Mouse (Mus musculus) G1E-ER4 (cell line): ENCODE results near the gene Echdc3. TPM values are rescaled to one million over a fixed set of nuclear protein-coding genes. Genes with fewer than 3 reads are reported as not detected.

Experiments
- GATA1 ChIP-seq: IDR thresholded peaks from one replicate; pipeline ENCODE4 v1.8.0; 2012; ENCODE audit warnings: low read length, inconsistent platforms
- polyA plus RNA-seq: library from polyadenylated mRNA; stranded (reverse); fragments of >175 nt; gene quantifications from 2 replicates; pipeline ENCODE4 v1.2.3, GENCODE M21; 2012

Gene Echdc3
- not detected in 2 replicates for polyA plus RNA-seq

GRCm38 (mm10) chr2:6212724-6213511, at the start of gene Echdc3:
Echdc3 (minus strand) TSS chr2:6213033.
- TF ChIP-seq GATA1: no peak

DNA sequence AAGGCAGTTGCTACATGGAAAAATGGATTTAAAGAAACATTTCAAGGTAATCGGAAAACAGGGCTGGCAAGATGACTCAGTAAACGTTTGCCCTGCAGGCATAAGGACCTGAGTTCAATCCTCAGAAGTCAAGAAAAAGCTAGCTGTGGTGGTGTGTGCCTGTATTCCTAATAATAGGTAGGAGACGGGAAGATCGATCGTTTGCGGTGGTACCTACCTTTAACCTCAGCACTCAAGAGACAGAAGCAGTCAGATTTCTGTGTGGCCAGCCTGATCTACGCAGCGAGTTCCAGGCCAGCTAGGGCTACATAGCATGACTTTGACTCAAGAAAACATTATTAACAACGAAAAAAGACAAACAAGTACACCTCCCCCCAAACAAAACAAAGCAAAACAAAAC, 48.9 kb upstream of the Echdc3 start:
- TF ChIP-seq GATA1: no peak

- TF ChIP-seq GATA1: no peak
Measured at GRCm38 (mm10) chr2:6261201-6261672, 48.4 kb upstream of the Echdc3 start.

DNA sequence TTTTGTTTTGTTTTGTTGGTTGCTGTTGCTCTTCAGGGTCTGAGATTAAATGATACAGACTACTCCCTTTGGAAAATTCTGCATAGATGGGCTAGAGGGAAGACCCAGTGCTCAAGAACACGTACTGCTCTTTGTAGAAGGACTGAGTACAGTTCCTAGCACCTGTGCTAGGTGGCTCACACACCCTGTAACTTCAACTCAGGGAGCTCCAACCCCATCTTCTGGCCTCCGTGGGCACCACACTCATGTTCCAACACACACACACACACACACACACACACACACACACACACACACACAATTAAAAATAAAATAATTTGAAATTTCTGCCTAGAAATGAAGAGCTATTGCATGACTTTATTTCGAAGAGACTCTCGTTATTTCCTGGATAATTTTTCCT, 47.8 kb upstream of the Echdc3 start:
- no peak for TF ChIP-seq GATA1

GRCm38 (mm10) chr2:6259182-6259581, 46.3 kb upstream of the Echdc3 start:
- no peak for TF ChIP-seq GATA1

GRCm38 (mm10) chr2:6258026-6258425, 45.2 kb upstream of the Echdc3 start:
- TF ChIP-seq GATA1: no peak

DNA sequence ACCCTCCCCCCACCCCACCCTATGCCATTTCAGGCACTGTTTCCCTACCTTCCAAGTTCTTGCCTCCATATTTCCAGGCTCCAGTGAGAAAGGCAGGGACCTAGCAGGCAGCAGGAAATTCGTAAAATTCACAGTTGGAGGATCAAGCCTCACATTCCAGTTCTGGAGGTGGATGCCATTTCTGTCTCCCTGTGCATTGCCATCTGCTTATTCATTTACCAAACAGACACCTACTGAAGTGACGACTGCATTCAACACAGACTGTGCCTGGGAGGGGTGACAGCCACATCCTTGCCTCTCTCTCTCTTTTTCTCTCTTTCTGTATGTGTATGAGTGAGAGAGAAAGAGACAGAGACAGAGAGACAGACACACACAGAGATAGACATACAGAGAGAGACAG, 44.3 kb upstream of the Echdc3 start:
- no peak for TF ChIP-seq GATA1

- no peak for TF ChIP-seq GATA1
Measured at GRCm38 (mm10) chr2:6255989-6256841, 43.4 kb upstream of the Echdc3 start.

- no peak for TF ChIP-seq GATA1
Measured at GRCm38 (mm10) chr2:6255402-6255988, 42.7 kb upstream of the Echdc3 start.

DNA sequence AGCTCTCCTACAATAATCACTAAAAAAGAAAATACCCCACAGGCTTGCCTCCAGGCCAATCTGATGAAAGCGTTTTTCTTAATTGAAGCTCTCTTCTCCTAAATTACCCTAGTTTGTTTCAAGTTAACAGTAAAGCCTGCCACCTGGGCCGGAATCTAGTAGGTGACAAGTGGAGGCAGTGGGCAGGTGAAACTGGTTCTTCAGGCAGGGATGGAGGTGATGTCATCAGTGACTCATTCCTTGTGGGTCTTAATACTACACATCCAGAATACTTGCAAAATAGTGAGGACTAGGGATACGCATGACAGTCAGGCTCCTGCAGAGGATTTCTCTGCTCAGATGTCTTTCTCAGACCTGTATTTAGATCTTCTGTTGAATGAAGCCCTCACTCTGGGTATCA, 39.7 kb upstream of the Echdc3 start:
- no peak for TF ChIP-seq GATA1

- no peak for TF ChIP-seq GATA1
Measured at GRCm38 (mm10) chr2:6251076-6251496, 38.3 kb upstream of the Echdc3 start.

GRCm38 (mm10) chr2:6241446-6241845, 28.6 kb upstream of the Echdc3 start:
- no peak for TF ChIP-seq GATA1

DNA sequence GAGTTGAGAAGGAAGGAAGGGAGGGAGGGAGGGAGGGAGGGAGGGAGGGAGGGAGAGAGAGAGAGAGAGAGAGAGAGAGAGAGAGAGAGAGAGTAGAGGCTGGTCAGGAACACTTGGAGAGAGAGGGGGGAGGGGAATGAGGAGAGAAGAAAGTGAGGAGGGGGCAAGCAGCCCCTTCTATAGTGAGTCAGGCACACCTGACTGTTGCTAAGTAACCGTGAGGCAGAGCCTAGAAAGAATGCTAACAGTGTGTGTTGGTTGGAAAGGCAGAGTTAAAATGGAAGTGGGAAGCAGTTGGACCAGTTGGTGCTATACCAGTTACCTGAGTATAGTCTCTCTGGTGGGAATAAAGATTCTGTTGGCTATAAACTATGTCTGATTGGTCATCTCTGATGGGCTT, 27.2 kb upstream of the Echdc3 start:
- no peak for TF ChIP-seq GATA1

GRCm38 (mm10) chr2:6239333-6239732, 26.5 kb upstream of the Echdc3 start:
- no peak for TF ChIP-seq GATA1

- TF ChIP-seq GATA1: no peak
Measured at GRCm38 (mm10) chr2:6238679-6239078, 25.8 kb upstream of the Echdc3 start.

- TF ChIP-seq GATA1: no peak
Measured at GRCm38 (mm10) chr2:6238244-6238643, 25.4 kb upstream of the Echdc3 start.
